In genomic region chrX:6922165-6922564, GRCm38 (mm10) we compare ENCODE assay signal across 9 mouse cellular contexts.
DNase-seq lines count a peak whose midpoint lies in the region; ATAC-seq and TF ChIP-seq lines count a peak whose summit lies in the region.
"Had no signal": no experiment of that assay in that cellular context is flagged by ENCODE, and none has a peak within 500 bp of the region (broad histone marks: within the 10 kb centered on the region; RNA-seq: fewer than 3 reads in every experiment).

No protein-coding gene starts in this region.

- H3K4me3 ChIP-seq in kidney, embryonic 16.5 days (ENCODE audit: low read length), result no peak overlapping the region
- no peak overlapping the region for H3K4me3 ChIP-seq in MEL (ENCODE audit: control insufficient read depth in 1 of 2, insufficient read depth in 1 of 2, low read depth in 2 of 2, low read length in 2 of 2)
- no peak overlapping the region for H3K4me3 ChIP-seq in hindbrain, postnatal 0 days (ENCODE audit: low read length)
- H3K4me3 ChIP-seq: neural tube, embryonic 13.5 days had no signal

- no peaks in the 10 kb centered on the region for H3K4me1 ChIP-seq in kidney, embryonic 16.5 days (ENCODE audit: insufficient read depth, low read length)
- H3K4me1 ChIP-seq in MEL (ENCODE audit: control insufficient read depth in 1 of 2, insufficient read depth in 2 of 2, low read length in 2 of 2), result no peaks in the 10 kb centered on the region
- H3K4me1 ChIP-seq in hindbrain, postnatal 0 days (ENCODE audit: insufficient read depth, low read length), result no peaks in the 10 kb centered on the region
- H3K4me1 ChIP-seq: neural tube, embryonic 13.5 days had no signal

- no peaks in the 10 kb centered on the region for H3K27me3 ChIP-seq in kidney, embryonic 16.5 days (ENCODE audit: insufficient read depth, low read length)
- H3K27me3 ChIP-seq in MEL (ENCODE audit: control insufficient read depth in 1 of 2, insufficient read depth in 2 of 2, low read length in 2 of 2), result no peaks in the 10 kb centered on the region
- no peaks in the 10 kb centered on the region for H3K27me3 ChIP-seq in hindbrain, postnatal 0 days (ENCODE audit: insufficient read depth, low read length)
- H3K27me3 ChIP-seq: neural tube, embryonic 13.5 days had no signal

- TF ChIP-seq RAD21 in MEL (IDR thresholded peaks at IDR 0.05; ENCODE audit: low read depth, low read length), result peak; percentile 40

- peak in 2 of 3 experiments; percentile 8 to 31; a peak in 2 of 6 replicates for TF ChIP-seq CTCF in MEL (IDR thresholded peaks at IDR 0.05 in 2 of 3, conservative IDR thresholded peaks at IDR 0.05 in 1 of 3; ENCODE audit: control insufficient read depth in 1 of 3, insufficient read depth in 1 of 3, low read depth in 2 of 3, low read length in 3 of 3, poor library complexity in 1 of 3, severe bottlenecking in 1 of 3)
- no peak for TF ChIP-seq CTCF in hindbrain, postnatal 0 days (IDR thresholded peaks at IDR 0.05; ENCODE audit: low read depth)

- no peak for ATAC-seq in kidney, embryonic 16.5 days (ENCODE audit: low FRiP score, low TSS enrichment)
- no peak for ATAC-seq in hindbrain, postnatal 0 days

- no peaks in the 10 kb centered on the region for H3K36me3 ChIP-seq in kidney, embryonic 16.5 days (ENCODE audit: insufficient read depth, low read length)
- no peaks in the 10 kb centered on the region for H3K36me3 ChIP-seq in MEL (ENCODE audit: control insufficient read depth in 1 of 2, insufficient read depth in 2 of 2, low read length in 2 of 2)
- no peaks in the 10 kb centered on the region for H3K36me3 ChIP-seq in hindbrain, postnatal 0 days (ENCODE audit: insufficient read depth, low read length)
- H3K36me3 ChIP-seq: neural tube, embryonic 13.5 days had no signal

- 75% methylated on average over 5 of the region's 5 CpGs for WGBS in kidney, embryonic 16.5 days
- 63% methylated on average over 5 of the region's 5 CpGs for WGBS in hindbrain, postnatal 0 days

- no peaks in the 10 kb centered on the region for H3K9me3 ChIP-seq in kidney, embryonic 16.5 days (ENCODE audit: low read length)
- H3K9me3 ChIP-seq in MEL (replicated peaks; ENCODE audit: insufficient read depth, low read length), result no peaks in the 10 kb centered on the region
- no peaks in the 10 kb centered on the region for H3K9me3 ChIP-seq in hindbrain, postnatal 0 days (ENCODE audit: low read length)
- H3K9me3 ChIP-seq: neural tube, embryonic 13.5 days had no signal

- DNase-seq in kidney, postnatal 4 days, result peak; percentile 12 to 20
- peak; percentile 23 for DNase-seq in MEL (ENCODE audit: low read depth, low spot score)
- peak; percentile 4 for DNase-seq in brain, adult 2 months (ENCODE audit: low read depth, low spot score)
- DNase-seq in lung, postnatal 36 days, result peak; percentile 31
- DNase-seq in hindbrain, postnatal 0 days (ENCODE audit: low spot score), result no peak
- no peak for DNase-seq in cerebellum, adult 11-12 months
- DNase-seq in cerebellum, adult 8-10 months, result no peak

- no peak overlapping the region for H3K9ac ChIP-seq in kidney, embryonic 16.5 days (replicated peaks; ENCODE audit: low read length)
- H3K9ac ChIP-seq in MEL (ENCODE audit: control insufficient read depth, low read depth, low read length, poor library complexity, severe bottlenecking), result no peak overlapping the region
- H3K9ac ChIP-seq in hindbrain, postnatal 0 days (replicated peaks; ENCODE audit: low read length), result no peak overlapping the region
- H3K9ac ChIP-seq: neural tube, embryonic 13.5 days had no signal

- no peak for TF ChIP-seq POLR2A in MEL (IDR thresholded peaks at IDR 0.05; ENCODE audit: control insufficient read depth in 1 of 2, insufficient read depth in 1 of 2, low read depth in 1 of 2, low read length in 2 of 2, poor library complexity in 1 of 2)

- no peak overlapping the region for H3K4me2 ChIP-seq in kidney, embryonic 16.5 days (replicated peaks; ENCODE audit: low read depth, low read length)
- no peak overlapping the region for H3K4me2 ChIP-seq in hindbrain, postnatal 0 days (ENCODE audit: low read depth, low read length)
- H3K4me2 ChIP-seq: neural tube, embryonic 13.5 days had no signal

- no peaks in the 10 kb centered on the region for H3K79me2 ChIP-seq in MEL (ENCODE audit: control insufficient read depth, insufficient read depth, low read length, poor library complexity)

- no peak overlapping the region for H3K27ac ChIP-seq in kidney, embryonic 16.5 days (ENCODE audit: low read length)
- H3K27ac ChIP-seq in MEL (ENCODE audit: control insufficient read depth, low read depth, low read length), result no peak overlapping the region
- no peak overlapping the region for H3K27ac ChIP-seq in hindbrain, postnatal 0 days
- H3K27ac ChIP-seq: neural tube, embryonic 13.5 days had no signal

- no peak for TF ChIP-seq EP300 in MEL (IDR thresholded peaks at IDR 0.05; ENCODE audit: low read depth in 1 of 2, low read length in 2 of 2)

TF ChIP-seq in MEL, 35 proteins besides CTCF, POLR2A, EP300 and RAD21:
- TF ChIP-seq HCFC1 (IDR thresholded peaks at IDR 0.05; ENCODE audit: low read depth, low read length) (no peak), SMC3 (IDR thresholded peaks at IDR 0.05; ENCODE audit: low read depth, low read length) (peak; percentile 34)

Comparison
In these comparisons a context has a peak if more than half of its experiments do, and no peak if none do; other contexts are left out.
1. DNase-seq: peak in kidney, postnatal 4 days (2 of 2), MEL (single experiment), brain, adult 2 months (single experiment) and lung, postnatal 36 days (single experiment); none in hindbrain, postnatal 0 days (single experiment), cerebellum, adult 11-12 months (single experiment) and cerebellum, adult 8-10 months (single experiment).